Mouse (Mus musculus): ENCODE measurements around the gene Pkdrej. TPM values are rescaled to one million over a fixed set of nuclear protein-coding genes. Genes with fewer than 3 reads are reported as not detected.

Gene Pkdrej
- polyA plus RNA-seq, 1 experiment from 2014 or later: 0.25 TPM

DNA sequence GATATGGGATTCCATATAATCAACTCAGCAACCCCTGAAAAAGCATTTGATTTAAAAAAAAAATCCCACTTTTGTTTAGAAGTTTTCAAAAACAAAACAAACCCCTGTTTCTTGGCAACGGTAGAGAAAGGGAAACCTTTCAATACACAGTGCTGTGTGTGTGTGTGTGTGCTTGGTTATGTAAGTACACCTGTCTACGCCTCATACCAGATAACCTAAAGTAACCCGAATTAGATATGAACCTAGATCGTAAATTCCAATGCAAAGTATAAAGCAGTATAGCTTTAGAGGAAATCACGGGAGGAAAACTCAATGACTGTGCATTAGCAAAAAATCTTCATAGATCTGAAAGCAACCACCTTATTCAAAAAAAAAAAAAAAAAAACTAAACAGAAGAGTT, 54.9 kb downstream of the Pkdrej start:
- Histone ChIP-seq H3K27ac (ENCODE audit: low read length) (no peak overlapping the region), H3K4me2 (ENCODE audit: low read depth, low read length) (no peak overlapping the region), H3K27me3 (ENCODE audit: control insufficient read depth, insufficient read depth, low read length) (no peaks in the 10 kb centered on the region), H3K9ac (ENCODE audit: low read length) (no peak overlapping the region), H3K9me3 (replicated peaks; ENCODE audit: control insufficient read depth, low read length) (no peaks in the 10 kb centered on the region), H3K4me3 (replicated peaks; ENCODE audit: low read length) (no peak overlapping the region), H3K36me3 (ENCODE audit: control insufficient read depth, insufficient read depth, low read length) (no peaks in the 10 kb centered on the region), H3K4me1 (ENCODE audit: control insufficient read depth, insufficient read depth, low read length) (no peaks in the 10 kb centered on the region)
- 84% methylated on average over 5 of the region's 5 CpGs for WGBS
- ATAC-seq (ENCODE audit: insufficient read depth, low FRiP score): no peak

DNA sequence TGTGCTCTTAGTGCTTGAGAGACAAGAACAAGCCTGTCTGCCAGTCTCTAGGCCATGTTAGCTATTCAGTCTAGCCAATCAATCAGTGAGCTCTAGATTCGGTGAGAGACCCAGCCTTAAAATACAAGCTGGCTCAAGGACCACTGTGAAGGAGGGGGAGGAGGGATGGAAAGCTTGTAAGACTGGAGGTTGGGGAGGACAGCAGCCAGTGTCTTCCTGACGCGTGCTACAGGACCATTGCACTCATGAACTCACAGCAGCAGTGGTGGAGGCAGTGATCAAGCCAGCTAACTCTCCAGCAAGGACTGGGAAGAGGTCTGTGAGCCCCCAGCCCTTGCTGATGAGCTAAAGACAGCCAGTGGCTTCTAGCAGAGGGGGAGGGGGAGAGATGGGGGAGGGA, 56.5 kb downstream of the Pkdrej start:
- Histone ChIP-seq H3K4me2 (ENCODE audit: low read depth, low read length) (no peak overlapping the region), H3K9me3 (replicated peaks; ENCODE audit: control insufficient read depth, low read length) (no peaks in the 10 kb centered on the region), H3K9ac (ENCODE audit: low read length) (no peak overlapping the region), H3K27ac (ENCODE audit: low read length) (no peak overlapping the region), H3K27me3 (ENCODE audit: control insufficient read depth, insufficient read depth, low read length) (no peaks in the 10 kb centered on the region), H3K4me1 (ENCODE audit: control insufficient read depth, insufficient read depth, low read length) (no peaks in the 10 kb centered on the region), H3K36me3 (ENCODE audit: control insufficient read depth, insufficient read depth, low read length) (no peaks in the 10 kb centered on the region), H3K4me3 (replicated peaks; ENCODE audit: low read length) (no peak overlapping the region)
- ATAC-seq (ENCODE audit: insufficient read depth, low FRiP score): no peak
- 40% methylated on average over 3 of the region's 3 CpGs for WGBS

Other genes with a start within 250 kb of the Pkdrej start
- 3.4 and 4.8 TPM in 2 replicates for gene Wnt7b, start 239.3 kb downstream of the Pkdrej start, polyA plus RNA-seq (2015; fragmentation: Nextera tagmentation; extraction: Ambion mirVana)
- gene Ppara, start 86.8 kb downstream of the Pkdrej start, polyA plus RNA-seq (2015; fragmentation: Nextera tagmentation; extraction: Ambion mirVana): 8.7 and 12.2 TPM in 2 replicates
- 36.7 and 39.9 TPM in 2 replicates for gene Cdpf1, start 10.0 kb downstream of the Pkdrej start, polyA plus RNA-seq (2015; fragmentation: Nextera tagmentation; extraction: Ambion mirVana)
- 9.9 and 11.7 TPM in 2 replicates for gene Ttc38, start 10.6 kb upstream of the Pkdrej start, polyA plus RNA-seq (2015; fragmentation: Nextera tagmentation; extraction: Ambion mirVana)
- 24.3 and 24.6 TPM in 2 replicates for gene Gtse1, start 38.0 kb upstream of the Pkdrej start, polyA plus RNA-seq (2015; fragmentation: Nextera tagmentation; extraction: Ambion mirVana)
- gene Trmu, start 57.6 kb upstream of the Pkdrej start, polyA plus RNA-seq (2015; fragmentation: Nextera tagmentation; extraction: Ambion mirVana): 42.9 and 43.9 TPM in 2 replicates
- gene Celsr1, start 212.0 kb upstream of the Pkdrej start, polyA plus RNA-seq (2015; fragmentation: Nextera tagmentation; extraction: Ambion mirVana): 2.6 and 2.7 TPM in 2 replicates
- gene Gramd4, start 236.0 kb upstream of the Pkdrej start, polyA plus RNA-seq (2015; fragmentation: Nextera tagmentation; extraction: Ambion mirVana): 10.5 and 12.1 TPM in 2 replicates

Data from stomach, embryonic 16.5 days (tissue).